Comparison of ENCODE assay signal across 13 mouse cellular contexts in genomic region chr6:66943367-66944189, GRCm38 (mm10). TPM values are rescaled to one million over a fixed set of nuclear protein-coding genes. Genes with fewer than 3 reads are reported as not detected.
DNase-seq lines count a peak whose midpoint lies in the region; ATAC-seq and TF ChIP-seq lines count a peak whose summit lies in the region.
"Had no signal": no experiment of that assay in that cellular context is flagged by ENCODE, and none has a peak within 500 bp of the region (broad histone marks: within the 10 kb centered on the region; RNA-seq: fewer than 3 reads in every experiment).

No protein-coding gene starts in this region.

- peak; percentile 41 for ATAC-seq in kidney, embryonic 15.5 days (replicated peaks; ENCODE audit: low FRiP score)
- no peak for ATAC-seq in embryonic facial prominence, embryonic 11.5 days (replicated peaks; ENCODE audit: insufficient number of reproducible peaks, low FRiP score, low TSS enrichment, low read depth)
- peak; percentile 71 for ATAC-seq in midbrain, embryonic 12.5 days (ENCODE audit: low FRiP score, low read depth)

- H3K36me3 ChIP-seq in kidney, embryonic 15.5 days, result no peaks in the 10 kb centered on the region
- peaks cover 0 to 57% of the 10 kb centered on the region in 2 experiments; a peak in 2 of 4 replicates for H3K36me3 ChIP-seq in MEL (ENCODE audit: control insufficient read depth in 1 of 2, insufficient read depth in 2 of 2, low read length in 2 of 2)
- H3K36me3 ChIP-seq in embryonic facial prominence, embryonic 11.5 days (replicated peaks; ENCODE audit: control insufficient read depth, insufficient read depth, low read depth, low read length), result no peaks in the 10 kb centered on the region
- no peaks in the 10 kb centered on the region for H3K36me3 ChIP-seq in midbrain, embryonic 12.5 days
- H3K36me3 ChIP-seq: embryonic facial prominence, embryonic 13.5 days; liver, embryonic 13.5 days had no signal

- TF ChIP-seq POLR2A in MEL (IDR thresholded peaks at IDR 0.05; ENCODE audit: control insufficient read depth in 1 of 2, insufficient read depth in 1 of 2, low read depth in 1 of 2, low read length in 2 of 2, poor library complexity in 1 of 2), result no peak

- no peak overlapping the region for H3K9ac ChIP-seq in kidney, embryonic 15.5 days
- H3K9ac ChIP-seq in MEL (ENCODE audit: control insufficient read depth, low read depth, low read length, poor library complexity, severe bottlenecking), result no peak overlapping the region
- no peak overlapping the region for H3K9ac ChIP-seq in embryonic facial prominence, embryonic 11.5 days (replicated peaks; ENCODE audit: low read length)
- H3K9ac ChIP-seq in midbrain, embryonic 12.5 days (replicated peaks), result no peak overlapping the region
- H3K9ac ChIP-seq: embryonic facial prominence, embryonic 13.5 days; liver, embryonic 13.5 days had no signal

- no peaks in the 10 kb centered on the region for H3K27me3 ChIP-seq in kidney, embryonic 15.5 days
- no peaks in the 10 kb centered on the region for H3K27me3 ChIP-seq in MEL (ENCODE audit: control insufficient read depth in 1 of 2, insufficient read depth in 2 of 2, low read length in 2 of 2)
- no peaks in the 10 kb centered on the region for H3K27me3 ChIP-seq in embryonic facial prominence, embryonic 11.5 days (ENCODE audit: control insufficient read depth, insufficient read depth, low read length)
- H3K27me3 ChIP-seq in midbrain, embryonic 12.5 days, result no peaks in the 10 kb centered on the region
- H3K27me3 ChIP-seq: embryonic facial prominence, embryonic 13.5 days; liver, embryonic 13.5 days had no signal

- TF ChIP-seq RAD21 in MEL (IDR thresholded peaks at IDR 0.05; ENCODE audit: low read depth, low read length), result no peak

- no peak for TF ChIP-seq EP300 in MEL (IDR thresholded peaks at IDR 0.05; ENCODE audit: low read depth in 1 of 2, low read length in 2 of 2)

- H3K27ac ChIP-seq in kidney, embryonic 15.5 days, result peak overlapping the region; percentile 66
- H3K27ac ChIP-seq in MEL (ENCODE audit: control insufficient read depth, low read depth, low read length), result peak overlapping the region; percentile 54
- H3K27ac ChIP-seq in embryonic facial prominence, embryonic 11.5 days (replicated peaks; ENCODE audit: low read depth, low read length), result no peak overlapping the region
- H3K27ac ChIP-seq in midbrain, embryonic 12.5 days (replicated peaks), result 0 out of 2 replicates have a peak overlapping the region, but pooled peaks have one; percentile 22
- H3K27ac ChIP-seq: embryonic facial prominence, embryonic 13.5 days; liver, embryonic 13.5 days had no signal

- peaks cover 6% of the 10 kb centered on the region for H3K79me2 ChIP-seq in MEL (ENCODE audit: control insufficient read depth, insufficient read depth, low read length, poor library complexity)

- no peak overlapping the region for H3K4me2 ChIP-seq in kidney, embryonic 15.5 days
- no peak overlapping the region for H3K4me2 ChIP-seq in embryonic facial prominence, embryonic 11.5 days (ENCODE audit: low read depth, low read length)
- H3K4me2 ChIP-seq in midbrain, embryonic 12.5 days (replicated peaks), result no peak overlapping the region
- H3K4me2 ChIP-seq: embryonic facial prominence, embryonic 13.5 days; liver, embryonic 13.5 days had no signal

- 43% methylated on average over 6 of the region's 6 CpGs for WGBS in kidney, embryonic 15.5 days
- 34% methylated on average over 6 of the region's 6 CpGs for WGBS in embryonic facial prominence, embryonic 11.5 days
- 21% methylated on average over 6 of the region's 6 CpGs for WGBS in midbrain, embryonic 12.5 days

- no peaks in the 10 kb centered on the region for H3K9me3 ChIP-seq in kidney, embryonic 15.5 days (replicated peaks)
- H3K9me3 ChIP-seq in MEL (replicated peaks; ENCODE audit: insufficient read depth, low read length), result no peaks in the 10 kb centered on the region
- H3K9me3 ChIP-seq in embryonic facial prominence, embryonic 11.5 days (replicated peaks; ENCODE audit: control insufficient read depth, low read length), result no peaks in the 10 kb centered on the region
- no peaks in the 10 kb centered on the region for H3K9me3 ChIP-seq in midbrain, embryonic 12.5 days
- H3K9me3 ChIP-seq: embryonic facial prominence, embryonic 13.5 days; liver, embryonic 13.5 days had no signal

- H3K4me1 ChIP-seq in kidney, embryonic 15.5 days, result peaks cover 31% of the 10 kb centered on the region
- peaks cover 26 to 54% of the 10 kb centered on the region in 2 experiments for H3K4me1 ChIP-seq in MEL (ENCODE audit: control insufficient read depth in 1 of 2, insufficient read depth in 2 of 2, low read length in 2 of 2)
- H3K4me1 ChIP-seq in embryonic facial prominence, embryonic 11.5 days (ENCODE audit: control insufficient read depth, insufficient read depth, low read length), result no peaks in the 10 kb centered on the region; the same call in 1 of the 2 replicates
- H3K4me1 ChIP-seq in midbrain, embryonic 12.5 days, result peaks cover 22% of the 10 kb centered on the region

- no peak for TF ChIP-seq CTCF in MEL (IDR thresholded peaks at IDR 0.05 in 2 of 3, conservative IDR thresholded peaks at IDR 0.05 in 1 of 3; ENCODE audit: control insufficient read depth in 1 of 3, insufficient read depth in 1 of 3, low read depth in 2 of 3, low read length in 3 of 3, poor library complexity in 1 of 3, severe bottlenecking in 1 of 3)

- H3K4me3 ChIP-seq in kidney, embryonic 15.5 days (replicated peaks), result no peak overlapping the region
- H3K4me3 ChIP-seq in MEL (ENCODE audit: control insufficient read depth in 1 of 2, insufficient read depth in 1 of 2, low read depth in 2 of 2, low read length in 2 of 2), result no peak overlapping the region
- H3K4me3 ChIP-seq in embryonic facial prominence, embryonic 11.5 days (ENCODE audit: low read depth, low read length), result no peak overlapping the region
- H3K4me3 ChIP-seq in midbrain, embryonic 12.5 days, result no peak overlapping the region
- H3K4me3 ChIP-seq: embryonic facial prominence, embryonic 13.5 days; liver, embryonic 13.5 days had no signal

- DNase-seq in kidney, adult 18-20 months, result no peak
- DNase-seq in MEL (ENCODE audit: low read depth, low spot score), result no peak
- peak; percentile 15 for DNase-seq in embryonic facial prominence, embryonic 11.5 days (ENCODE audit: low spot score)
- DNase-seq in layer of hippocampus, adult 9-11 months, result no peak
- DNase-seq in urinary bladder, postnatal 14 days (ENCODE audit: low spot score), result no peak
- DNase-seq in thymus, postnatal 0 days (ENCODE audit: low spot score), result no peak
- DNase-seq: adrenal gland, adult 8-10 months; cerebellum, adult 11 months; liver, embryonic 13.5 days; right cerebral cortex, postnatal 25 days had no signal

TF ChIP-seq in MEL, 35 proteins besides CTCF, POLR2A, EP300 and RAD21:
- no peak for TF ChIP-seq E2F4 (IDR thresholded peaks at IDR 0.05; ENCODE audit: borderline replicate concordance, low read depth, low read length)
- peak; percentile 75 for TF ChIP-seq ZNF384 (IDR thresholded peaks at IDR 0.05; ENCODE audit: low read depth, low read length)

RNA-seq across cellular contexts. Expression of gene Gng12, which starts 47.4 kb away (rescaled TPM):
- 95.7 and 105 TPM in 2 replicates for polyA plus RNA-seq in kidney, embryonic 15.5 days (2015; fragmentation: Nextera tagmentation; extraction: Ambion mirVana)
- 13.1 and 16.8 TPM in 2 replicates for total RNA-seq in MEL (2012; rRNA removed)
- polyA plus RNA-seq in MEL (2012; ENCODE audit: insufficient read depth in 1 of 2, insufficient read length in 2 of 2, low read depth in 1 of 2, low replicate concordance in 2 of 2, missing spikeins in 1 of 2), result 10 to 100 TPM in 1 of 2 experiments, not detected in 1; 44.0 TPM
- polyA plus RNA-seq in embryonic facial prominence, embryonic 11.5 days (2014; fragmentation: Nextera tagmentation; extraction: Ambion mirVana), result 58.7 and 67.0 TPM in 2 replicates
- 31.7 and 34.7 TPM in 2 replicates for polyA plus RNA-seq in midbrain, embryonic 12.5 days (2016; fragmentation: Nextera tagmentation; extraction: Ambion mirVana)
- polyA plus RNA-seq in thymus, postnatal 0 days (2015; fragmentation: Nextera tagmentation; extraction: Ambion mirVana), result 34.5 and 39.6 TPM in 2 replicates
